Mouse (Mus musculus) spleen, adult 2 months (tissue): ENCODE results near the gene Nol10. TPM values are rescaled to one million over a fixed set of nuclear protein-coding genes. Genes with fewer than 3 reads are reported as not detected.

Source experiments
- DNase-seq, 2 experiments: peaks; one replicate each; pipeline versions ENCODE4 v3.0.0 to v3.0.0-alpha.2; 2012 to 2021; ENCODE audit warnings: low spot score in 2 of 2, low read depth in 1 of 2
- H3K27ac ChIP-seq: fragments of 200-500 bp; 2 replicates; pipeline ENCODE4 v1.5.1; 2012; ENCODE audit warnings: low read length, inconsistent platforms; ENCODE audit not compliant: insufficient read depth
- H3K27me3 ChIP-seq: fragments of 200-500 bp; 2 replicates; pipeline ENCODE4 v1.6.1; 2012; ENCODE audit warnings: mild to moderate bottlenecking, moderate library complexity, low read length, inconsistent platforms; ENCODE audit not compliant: control insufficient read depth, insufficient read depth
- H3K36me3 ChIP-seq: fragments of 200-500 bp; 2 replicates; pipeline ENCODE4 v1.6.1; 2012; ENCODE audit warnings: mild to moderate bottlenecking, low read length, inconsistent platforms; ENCODE audit not compliant: control insufficient read depth, insufficient read depth
- H3K4me1 ChIP-seq: fragments of 200-500 bp; 2 replicates; pipeline ENCODE4 v1.6.1; 2011; ENCODE audit warnings: inconsistent platforms; ENCODE audit not compliant: control insufficient read depth, insufficient read depth, insufficient read length
- H3K4me3 ChIP-seq: fragments of 200-500 bp; 2 replicates; pipeline ENCODE4 v1.5.1; 2011; ENCODE audit warnings: mild to moderate bottlenecking, inconsistent platforms; ENCODE audit not compliant: insufficient read depth, insufficient read length; ENCODE audit errors: extremely low read depth
- CTCF ChIP-seq: fragments of 200-500 bp; IDR thresholded peaks from 2 replicates; pipeline ENCODE4 v1.5.1; 2011; ENCODE audit warnings: mild to moderate bottlenecking, inconsistent platforms; ENCODE audit not compliant: insufficient read depth, insufficient read length, insufficient replicate concordance; ENCODE audit errors: extremely low read depth
- POLR2A ChIP-seq: fragments of 200-500 bp; IDR thresholded peaks from 2 replicates; pipeline ENCODE4 v1.6.1; 2011; ENCODE audit warnings: low read depth, low read length, inconsistent platforms
- whole genome bisulfite sequencing: fragments of 180-500 bp; shearing (Covaris S2); methylation state at CpG from one replicate; pipeline ENCODE4 v1.1.7; 2018; 5-methylcytosine and 5-hydroxymethylcytosine counted together
- polyA plus RNA-seq: library from polyadenylated mRNA; depleted of rRNA; stranded (reverse); fragments of >200 nt; gene quantifications from 2 replicates; pipeline ENCODE4 v1.2.3, GENCODE M21; 2012

The Nol10 gene
- polyA plus RNA-seq, 1 experiment: 3.2 TPM

DNA sequence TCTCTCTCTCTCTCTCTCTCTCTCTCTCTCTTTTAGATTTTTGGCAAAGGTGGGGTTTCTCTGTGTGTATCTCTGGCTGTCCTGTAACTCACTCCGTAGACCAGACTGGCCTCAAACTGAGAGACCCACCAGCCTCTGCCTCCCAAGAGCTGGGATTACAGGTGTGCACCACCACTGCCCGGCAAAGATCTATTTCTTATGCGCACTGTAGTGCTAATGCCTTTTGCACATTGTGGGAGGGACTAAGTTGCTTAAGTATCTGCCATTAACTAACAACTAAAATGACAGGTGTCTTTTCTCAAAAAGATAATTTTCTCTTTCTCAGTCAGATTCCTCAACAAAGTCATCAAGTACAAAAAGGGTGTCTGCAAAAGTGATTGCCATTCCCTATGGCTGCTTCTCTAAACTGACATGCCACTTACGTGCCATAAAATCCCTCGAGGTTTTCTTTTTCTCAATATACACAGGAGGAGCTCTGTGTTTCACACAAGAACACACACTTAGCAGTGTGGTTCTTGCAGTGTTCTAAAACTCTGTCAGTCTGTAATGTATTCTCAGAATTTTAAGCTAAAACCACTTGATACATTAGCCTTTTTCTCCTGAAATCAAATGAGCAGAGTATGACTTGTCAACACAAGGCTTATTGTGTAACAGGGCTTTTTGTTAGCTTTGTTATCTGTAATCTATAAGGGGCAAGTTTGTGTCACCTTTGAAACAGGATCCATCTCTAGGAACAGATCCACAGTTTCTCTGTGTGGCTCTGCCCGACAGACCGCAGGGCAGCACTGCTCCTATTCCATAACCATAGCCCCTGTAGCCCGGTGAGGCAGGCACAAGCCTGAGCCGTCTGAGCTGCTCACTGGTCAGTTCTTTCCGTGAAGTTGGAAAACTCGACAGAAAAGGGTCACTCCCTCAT, 77.3 kb downstream of the Nol10 start:
- WGBS: 92% methylated on average over 11 of the region's 11 CpGs
- Histone ChIP-seq H3K27me3 (no peaks in the 10 kb centered on the region), H3K27ac (no peak overlapping the region), H3K36me3 (peaks cover 26% of the 10 kb centered on the region), H3K4me1 (no peaks in the 10 kb centered on the region), H3K4me3 (no peak overlapping the region)
- no peak for DNase-seq
- TF ChIP-seq CTCF: no peak
- no peak for TF ChIP-seq POLR2A

DNA sequence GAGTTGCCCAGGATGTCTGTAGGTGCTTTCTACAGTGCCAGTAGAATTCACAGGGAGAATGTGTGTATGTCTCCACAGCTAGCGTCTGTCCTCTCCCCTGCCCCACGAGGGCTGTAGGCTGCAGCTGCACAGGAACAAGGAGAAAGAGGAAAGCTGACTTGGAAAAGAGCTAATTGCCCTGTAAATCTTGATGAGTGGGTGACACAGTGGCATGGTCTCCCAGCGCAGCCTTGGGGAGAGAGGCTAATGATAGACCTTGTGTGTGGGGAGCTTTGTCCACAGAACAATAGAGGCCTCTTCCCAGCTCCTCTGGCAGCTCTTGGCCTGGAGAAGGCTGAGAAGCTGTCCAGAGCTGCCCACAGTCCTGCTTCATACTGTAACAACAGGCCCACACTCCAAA, 78.5 kb downstream of the Nol10 start:
- 90% methylated on average over 3 of the region's 3 CpGs for WGBS
- Histone ChIP-seq H3K4me1 (no peaks in the 10 kb centered on the region), H3K36me3 (peaks cover 25% of the 10 kb centered on the region), H3K27ac (no peak overlapping the region), H3K4me3 (no peak overlapping the region), H3K27me3 (no peaks in the 10 kb centered on the region)
- TF ChIP-seq POLR2A (no peak), CTCF (no peak)
- no peak for DNase-seq

DNA sequence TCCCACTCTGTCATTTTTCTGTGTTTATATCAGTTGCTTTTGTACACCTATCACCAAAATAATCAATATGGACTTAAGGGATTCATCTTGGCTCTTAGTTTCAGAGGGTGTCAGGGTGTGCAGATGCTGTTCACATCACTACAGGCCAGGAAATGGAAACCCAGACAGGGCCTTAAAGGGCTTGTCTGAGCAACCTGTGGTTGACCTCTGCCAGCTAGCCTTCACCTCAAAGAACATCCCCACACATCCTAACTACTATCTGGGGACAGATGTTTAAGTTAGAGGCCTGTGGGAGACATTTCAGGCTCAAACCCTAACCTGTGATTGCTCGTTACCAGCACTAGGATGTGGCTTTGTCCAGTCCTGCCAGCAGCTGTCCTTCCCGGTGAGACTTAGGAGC, 82.3 kb downstream of the Nol10 start:
- no peak overlapping the region for H3K4me3 ChIP-seq
- TF ChIP-seq CTCF (no peak), POLR2A (no peak)
- DNase-seq: no peak
- no peaks in the 10 kb centered on the region for H3K27me3 ChIP-seq
- peaks cover 10% of the 10 kb centered on the region for H3K36me3 ChIP-seq
- WGBS: 81% methylated on average over 2 of the region's 2 CpGs
- no peak overlapping the region for H3K27ac ChIP-seq
- no peaks in the 10 kb centered on the region for H3K4me1 ChIP-seq

DNA sequence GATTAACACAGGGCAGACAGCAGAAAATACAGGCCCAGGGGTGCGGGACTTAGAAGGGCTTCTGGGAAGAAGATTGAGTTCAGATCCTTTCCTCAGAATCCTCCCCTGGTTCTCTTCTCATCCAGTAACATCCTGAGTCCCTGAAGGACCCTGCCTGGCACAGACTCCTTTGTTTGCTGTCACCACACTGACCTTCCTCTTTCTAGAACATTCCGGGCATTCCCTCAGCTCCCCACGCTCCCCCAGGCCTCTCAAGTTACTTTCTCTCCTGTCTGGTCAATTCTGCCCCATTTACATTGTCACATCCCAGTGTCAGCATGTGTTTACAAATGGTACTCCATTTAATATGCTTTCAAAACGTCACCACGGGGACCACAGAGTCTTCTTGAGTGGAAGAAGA, 82.9 kb downstream of the Nol10 start:
- 91% methylated on average over 5 of the region's 5 CpGs for WGBS
- TF ChIP-seq CTCF: no peak
- no peak for TF ChIP-seq POLR2A
- no peak for DNase-seq
- H3K4me1 ChIP-seq: no peaks in the 10 kb centered on the region
- no peak overlapping the region for H3K27ac ChIP-seq
- no peaks in the 10 kb centered on the region for H3K27me3 ChIP-seq
- H3K36me3 ChIP-seq: peaks cover 8% of the 10 kb centered on the region
- no peak overlapping the region for H3K4me3 ChIP-seq

DNA sequence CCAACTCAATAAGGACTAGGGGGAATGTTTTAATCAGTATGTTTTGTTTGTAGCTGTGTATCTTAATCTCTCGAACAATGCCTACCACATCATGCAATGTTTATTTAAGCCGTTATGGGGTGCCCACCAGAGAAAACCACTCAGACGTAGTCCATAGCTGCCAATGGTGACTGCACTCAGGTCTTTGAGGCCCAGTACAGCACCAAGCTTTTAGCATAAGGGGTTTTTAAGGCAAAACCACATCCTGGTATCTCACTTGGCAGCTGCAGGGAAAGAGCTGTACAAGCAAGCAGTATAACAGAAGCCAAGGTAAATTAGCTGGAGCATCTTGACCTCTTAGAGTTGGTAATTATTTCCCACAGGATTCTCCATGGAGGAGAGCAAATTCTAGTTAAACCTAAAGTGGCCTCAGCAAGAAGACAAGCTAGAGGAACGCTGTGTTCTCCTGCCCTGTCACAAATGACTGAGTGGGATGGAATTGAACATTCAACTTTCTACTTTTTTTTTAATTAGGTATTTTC, 83.6 kb downstream of the Nol10 start:
- Histone ChIP-seq H3K36me3 (peaks cover 6% of the 10 kb centered on the region), H3K4me3 (no peak overlapping the region), H3K4me1 (no peaks in the 10 kb centered on the region), H3K27ac (no peak overlapping the region), H3K27me3 (no peaks in the 10 kb centered on the region)
- no peak for DNase-seq
- WGBS: 69% methylated on average over 4 of the region's 4 CpGs
- TF ChIP-seq POLR2A: no peak
- TF ChIP-seq CTCF: no peak

DNA sequence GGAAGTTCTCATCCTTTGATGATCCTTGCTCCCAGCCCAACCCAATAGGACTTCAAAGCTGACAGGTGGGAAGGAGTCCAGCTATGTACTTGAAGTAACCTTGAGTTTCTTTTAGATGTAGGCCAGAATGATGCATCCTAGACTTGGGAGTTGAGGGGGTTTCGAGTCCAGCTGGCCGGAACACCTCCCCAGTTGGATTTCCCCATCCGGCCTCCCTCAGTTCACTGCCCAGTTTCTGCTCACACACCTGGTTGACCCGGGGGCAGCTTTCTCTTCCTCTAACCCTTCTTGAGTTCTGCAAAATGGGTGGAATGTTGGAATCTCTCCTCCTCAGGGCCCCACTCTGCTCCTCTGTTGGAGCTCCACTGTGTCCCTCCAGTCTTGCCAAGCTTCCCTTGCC, 85.5 kb downstream of the Nol10 start:
- WGBS: 87% methylated on average over 4 of the region's 4 CpGs
- H3K27me3 ChIP-seq: no peaks in the 10 kb centered on the region
- no peak for DNase-seq
- H3K27ac ChIP-seq: no peak overlapping the region
- TF ChIP-seq CTCF: no peak
- TF ChIP-seq POLR2A: no peak
- H3K4me3 ChIP-seq: no peak overlapping the region
- no peaks in the 10 kb centered on the region for H3K4me1 ChIP-seq
- H3K36me3 ChIP-seq: peaks cover 6% of the 10 kb centered on the region

DNA sequence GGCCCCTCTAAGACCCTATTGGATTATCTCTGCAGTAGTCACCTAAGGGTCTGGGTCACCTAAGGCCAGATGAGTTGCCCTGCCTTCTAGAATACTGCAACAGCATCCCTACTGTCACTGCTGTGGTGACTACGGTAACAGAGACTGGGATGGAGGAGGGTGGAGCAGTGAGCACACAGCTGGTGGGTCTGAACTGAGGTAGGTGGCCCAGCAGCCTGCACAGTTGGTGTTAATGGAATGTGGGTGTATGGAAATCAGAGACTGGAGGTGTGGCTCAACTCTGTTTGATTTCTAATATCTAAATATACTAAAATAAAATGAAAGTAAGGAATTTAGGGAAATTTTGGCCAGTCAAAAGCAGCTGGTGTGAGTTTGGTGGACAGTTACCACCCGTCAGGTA, 88.2 kb downstream of the Nol10 start:
- WGBS: 88% methylated on average over 2 of the region's 2 CpGs
- no peak for TF ChIP-seq CTCF
- TF ChIP-seq POLR2A: no peak
- Histone ChIP-seq H3K36me3 (no peaks in the 10 kb centered on the region), H3K4me3 (no peak overlapping the region), H3K27ac (no peak overlapping the region), H3K4me1 (no peaks in the 10 kb centered on the region), H3K27me3 (no peaks in the 10 kb centered on the region)
- DNase-seq: no peak
